In genomic region chr5:116453401-116453851, GRCm38 (mm10) we compare ENCODE assay signal across 8 mouse cellular contexts. TPM values are rescaled to one million over a fixed set of nuclear protein-coding genes. Genes with fewer than 3 reads are reported as not detected.
DNase-seq lines count a peak whose midpoint lies in the region; ATAC-seq and TF ChIP-seq lines count a peak whose summit lies in the region.

No protein-coding gene starts in this region.

- no peaks in the 10 kb centered on the region for H3K9me3 ChIP-seq in forebrain, embryonic 16.5 days (ENCODE audit: control insufficient read depth, low read length)
- no peaks in the 10 kb centered on the region for H3K9me3 ChIP-seq in midbrain, embryonic 10.5 days (replicated peaks)
- no peaks in the 10 kb centered on the region for H3K9me3 ChIP-seq in stomach, embryonic 14.5 days (ENCODE audit: control insufficient read depth, low read depth, low read length)

- 3% methylated on average over 27 of the region's 27 CpGs for WGBS in forebrain, embryonic 16.5 days
- WGBS in midbrain, embryonic 10.5 days, result 4% methylated on average over 27 of the region's 27 CpGs
- 3% methylated on average over 27 of the region's 27 CpGs for whole genome bisulfite sequencing in stomach, embryonic 14.5 days

- no peak for ATAC-seq in Patski
- ATAC-seq in forebrain, embryonic 16.5 days, result no peak
- ATAC-seq in stomach, embryonic 14.5 days (ENCODE audit: insufficient number of reproducible peaks, insufficient read depth, low FRiP score, low read depth), result no peak

- no peak overlapping the region for H3K27ac ChIP-seq in forebrain, embryonic 16.5 days (ENCODE audit: low read length)
- H3K27ac ChIP-seq in midbrain, embryonic 10.5 days (replicated peaks), result no peak overlapping the region; the same call in 1 of the 2 replicates
- no peak overlapping the region for H3K27ac ChIP-seq in stomach, embryonic 14.5 days (ENCODE audit: low read length)

- H3K36me3 ChIP-seq in forebrain, embryonic 16.5 days (ENCODE audit: control insufficient read depth, insufficient read depth), result peaks cover 5% of the 10 kb centered on the region
- peaks cover 35% of the 10 kb centered on the region for H3K36me3 ChIP-seq in midbrain, embryonic 10.5 days
- H3K36me3 ChIP-seq in stomach, embryonic 14.5 days (ENCODE audit: control insufficient read depth, insufficient read depth, low read length), result no peaks in the 10 kb centered on the region

- H3K4me2 ChIP-seq in forebrain, embryonic 16.5 days (ENCODE audit: low read length), result peak overlapping the region; percentile 22; the same call in 1 of the 2 replicates
- peak overlapping the region; percentile 51 for H3K4me2 ChIP-seq in stomach, embryonic 14.5 days (replicated peaks; ENCODE audit: low read depth, low read length)

- no peak overlapping the region for H3K4me3 ChIP-seq in forebrain, embryonic 16.5 days (replicated peaks; ENCODE audit: low read length)
- H3K4me3 ChIP-seq in midbrain, embryonic 10.5 days, result peak overlapping the region; percentile 41
- peak overlapping the region; percentile 22 for H3K4me3 ChIP-seq in stomach, embryonic 14.5 days (ENCODE audit: low read depth, low read length)

- POLR2A ChIA-PET in Patski (lab: Charles Lee), result no interaction called here

- CTCF ChIA-PET in Patski (lab: Charles Lee), result no interaction called here

- TF ChIP-seq CTCF in Patski (IDR thresholded peaks at IDR 0.05), result peak; percentile 76

- intact Hi-C loops in left cerebral cortex, postnatal 4 days (cut with DNase I), result no loop called here

- in situ Hi-C loops in Patski (cut with MboI; ENCODE audit: low pct_unique_long_range_greater_than_20kb), result loop anchor here (5.0 kb wide), 1 partner anchor 36 kb away; no protein-coding TSS in a partner anchor

- H3K9ac ChIP-seq in forebrain, embryonic 16.5 days (replicated peaks; ENCODE audit: low read depth, low read length), result no peak overlapping the region
- no peak overlapping the region for H3K9ac ChIP-seq in stomach, embryonic 14.5 days (replicated peaks; ENCODE audit: low read depth, low read length)

- H3K27me3 ChIP-seq in Patski, result no peaks in the 10 kb centered on the region
- no peaks in the 10 kb centered on the region for H3K27me3 ChIP-seq in forebrain, embryonic 16.5 days (replicated peaks; ENCODE audit: control insufficient read depth, insufficient read depth, low read length)
- H3K27me3 ChIP-seq in midbrain, embryonic 10.5 days (ENCODE audit: low read depth, poor library complexity, severe bottlenecking), result peaks cover 26% of the 10 kb centered on the region
- H3K27me3 ChIP-seq in stomach, embryonic 14.5 days (ENCODE audit: control insufficient read depth, insufficient read depth, low read length), result no peaks in the 10 kb centered on the region

- peaks cover 15% of the 10 kb centered on the region for H3K4me1 ChIP-seq in forebrain, embryonic 16.5 days (replicated peaks; ENCODE audit: control insufficient read depth, insufficient read depth, low read length)
- H3K4me1 ChIP-seq in midbrain, embryonic 10.5 days, result peaks cover 26% of the 10 kb centered on the region
- no peaks in the 10 kb centered on the region for H3K4me1 ChIP-seq in stomach, embryonic 14.5 days (ENCODE audit: control insufficient read depth, insufficient read depth, low read length)

- peak; percentile 15 for DNase-seq in Patski (ENCODE audit: low read depth, low spot score)
- peak; percentile 46 for DNase-seq in cerebellum, adult 11-12 months
- peak; percentile 83 for DNase-seq in heart, postnatal 4 days
- DNase-seq in left cerebral cortex, postnatal 4 days, result peak; percentile 87
- peak; percentile 80 for DNase-seq in midbrain, embryonic 10.5 days (ENCODE audit: low spot score)
- DNase-seq in c-Kit-positive CD71-positive TER-119-positive erythroid progenitor cells, embryonic 14.5 days (ENCODE audit: low spot score), result no peak

RNA-seq across cellular contexts. Expression of gene Hspb8, which starts 30.8 kb away (rescaled TPM):
- polyA plus RNA-seq in Patski (2021), result 41.0 TPM
- polyA plus RNA-seq in forebrain, embryonic 16.5 days (2015; fragmentation: Nextera tagmentation; extraction: Ambion mirVana), result 3.7 and 4.8 TPM in 2 replicates
- 10 to 100 TPM; 75.1 to 75.9 TPM for total RNA-seq in heart, postnatal 4 days (2021)
- total RNA-seq in left cerebral cortex, postnatal 4 days (2021), result 1 to 10 TPM; 4.0 to 5.6 TPM
- polyA plus RNA-seq in midbrain, embryonic 10.5 days (2016; fragmentation: Nextera tagmentation; extraction: Ambion mirVana), result 6.9 and 7.5 TPM in 2 replicates
- polyA plus RNA-seq in stomach, embryonic 14.5 days (2014; fragmentation: Nextera tagmentation; extraction: Ambion mirVana), result 27.4 and 30.5 TPM in 2 replicates
